Mouse (Mus musculus): ENCODE measurements around the gene Adgre5. TPM values are rescaled to one million over a fixed set of nuclear protein-coding genes. Genes with fewer than 3 reads are reported as not detected.

Adgre5 gene
- polyA plus RNA-seq, 2 experiments = 50.4 to 70.1 TPM

DNA sequence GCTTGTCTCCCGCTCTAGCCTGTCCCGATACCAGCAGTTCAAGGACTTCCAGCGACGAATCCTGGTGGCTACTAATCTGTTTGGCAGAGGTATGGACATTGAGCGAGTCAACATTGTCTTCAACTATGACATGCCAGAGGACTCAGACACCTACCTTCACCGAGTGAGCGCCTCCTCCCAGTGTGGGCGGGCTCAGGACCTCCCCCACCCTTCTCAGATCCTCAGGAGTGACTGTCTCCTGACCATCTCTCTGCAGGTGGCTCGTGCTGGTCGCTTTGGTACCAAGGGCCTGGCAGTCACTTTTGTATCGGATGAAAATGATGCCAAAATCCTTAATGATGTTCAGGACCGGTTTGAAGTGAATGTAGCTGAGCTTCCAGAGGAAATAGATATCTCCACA, 18.5 kb downstream of the Adgre5 start:
- DNase-seq (ENCODE audit: low spot score) = no peak
- Histone ChIP-seq H3K4me1 (ENCODE audit: control insufficient read depth, insufficient read depth, low read length) (no peaks in the 10 kb centered on the region), H3K27me3 (ENCODE audit: control insufficient read depth, insufficient read depth, low read length) (no peaks in the 10 kb centered on the region), H3K4me3 (replicated peaks; ENCODE audit: low read length) (no peak overlapping the region), H3K9ac (ENCODE audit: low read depth, low read length, severe bottlenecking) (no peak overlapping the region), H3K36me3 (ENCODE audit: control insufficient read depth, insufficient read depth, low read length) (peaks cover 72% of the 10 kb centered on the region), H3K4me2 (replicated peaks; ENCODE audit: low read depth, low read length, severe bottlenecking) (no peak overlapping the region), H3K9me3 (ENCODE audit: control insufficient read depth, low read length) (no peaks in the 10 kb centered on the region), H3K27ac (replicated peaks; ENCODE audit: low read depth, low read length) (no peak overlapping the region)
- WGBS = 90% methylated on average over 12 of the region's 12 CpGs
- no peak for ATAC-seq (ENCODE audit: low FRiP score, low read depth)
- no peak for TF ChIP-seq POLR2A (IDR thresholded peaks at IDR 0.05; ENCODE audit: borderline replicate concordance, extremely low read depth, insufficient read depth, insufficient read length)

DNA sequence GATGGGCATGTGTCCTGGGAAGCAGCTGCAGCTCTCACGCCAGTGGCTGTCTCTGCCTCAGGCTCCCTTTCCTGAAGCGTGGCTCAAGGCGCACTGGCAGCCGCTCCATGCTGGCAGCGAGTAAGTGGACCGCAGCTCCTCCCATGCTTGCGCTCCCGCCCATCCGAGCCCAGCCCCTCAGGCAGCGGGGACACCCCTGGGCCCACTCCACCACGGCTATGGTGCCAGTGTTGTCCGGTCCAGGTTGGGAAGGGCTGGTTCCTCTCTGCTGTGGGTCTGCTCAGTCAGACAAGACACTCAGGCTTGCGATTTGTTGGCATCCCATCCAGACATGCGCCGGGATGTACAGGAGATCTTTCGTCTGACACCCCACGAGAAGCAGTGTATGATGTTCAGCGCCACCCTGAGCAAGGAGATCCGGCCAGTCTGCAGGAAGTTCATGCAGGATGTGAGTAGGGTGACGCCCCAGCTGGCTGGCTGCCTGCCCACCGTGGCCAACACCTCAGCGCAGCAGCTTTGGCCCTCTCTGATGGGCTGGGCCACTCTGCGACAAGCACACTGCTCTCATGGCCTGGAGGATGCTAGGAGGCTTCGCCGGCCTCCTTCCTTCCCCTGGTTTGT, 19.6 kb downstream of the Adgre5 start:
- TF ChIP-seq POLR2A (IDR thresholded peaks at IDR 0.05; ENCODE audit: borderline replicate concordance, extremely low read depth, insufficient read depth, insufficient read length) = no peak
- Histone ChIP-seq H3K4me2 (replicated peaks; ENCODE audit: low read depth, low read length, severe bottlenecking) (no peak overlapping the region), H3K27ac (replicated peaks; ENCODE audit: low read depth, low read length) (no peak overlapping the region), H3K9ac (ENCODE audit: low read depth, low read length, severe bottlenecking) (no peak overlapping the region), H3K9me3 (ENCODE audit: control insufficient read depth, low read length) (no peaks in the 10 kb centered on the region), H3K27me3 (ENCODE audit: control insufficient read depth, insufficient read depth, low read length) (no peaks in the 10 kb centered on the region), H3K36me3 (ENCODE audit: control insufficient read depth, insufficient read depth, low read length) (peaks cover 72% of the 10 kb centered on the region), H3K4me3 (replicated peaks; ENCODE audit: low read length) (no peak overlapping the region), H3K4me1 (ENCODE audit: control insufficient read depth, insufficient read depth, low read length) (peaks cover 7% of the 10 kb centered on the region)
- DNase-seq (ENCODE audit: low spot score) (no peak), ATAC-seq (ENCODE audit: low FRiP score, low read depth) (no peak)
- 91% methylated on average over 25 of the region's 25 CpGs for WGBS

DNA sequence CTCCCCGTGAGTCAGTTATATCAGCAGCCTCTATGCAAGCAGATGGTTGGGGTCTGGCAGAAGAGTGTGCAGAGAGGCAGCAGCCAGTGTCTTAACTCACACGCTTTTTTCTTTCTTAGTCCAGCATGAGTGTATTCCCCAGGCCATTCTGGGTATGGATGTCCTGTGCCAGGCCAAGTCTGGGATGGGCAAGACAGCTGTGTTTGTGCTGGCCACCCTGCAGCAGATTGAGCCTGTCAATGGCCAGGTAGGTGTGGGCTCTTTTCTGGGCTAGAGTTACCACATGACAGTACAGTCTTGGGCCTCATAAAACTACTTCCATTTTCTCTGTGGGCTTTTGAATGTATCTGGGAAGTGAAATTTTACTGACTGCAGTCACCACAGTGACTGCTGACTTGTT, 21.4 kb downstream of the Adgre5 start:
- DNase-seq (ENCODE audit: low spot score) = no peak
- H3K27me3 ChIP-seq (ENCODE audit: control insufficient read depth, insufficient read depth, low read length) = no peaks in the 10 kb centered on the region
- no peaks in the 10 kb centered on the region for H3K9me3 ChIP-seq (ENCODE audit: control insufficient read depth, low read length)
- no peak overlapping the region for H3K4me3 ChIP-seq (replicated peaks; ENCODE audit: low read length)
- H3K9ac ChIP-seq (ENCODE audit: low read depth, low read length, severe bottlenecking) = no peak overlapping the region
- no peak overlapping the region for H3K27ac ChIP-seq (replicated peaks; ENCODE audit: low read depth, low read length)
- no peak overlapping the region for H3K4me2 ChIP-seq (replicated peaks; ENCODE audit: low read depth, low read length, severe bottlenecking)
- 90% methylated on average over 2 of the region's 2 CpGs for WGBS
- H3K36me3 ChIP-seq (ENCODE audit: control insufficient read depth, insufficient read depth, low read length) = peaks cover 56% of the 10 kb centered on the region
- peaks cover 14% of the 10 kb centered on the region for H3K4me1 ChIP-seq (ENCODE audit: control insufficient read depth, insufficient read depth, low read length)
- no peak for ATAC-seq (ENCODE audit: low FRiP score, low read depth)
- no peak for TF ChIP-seq POLR2A (IDR thresholded peaks at IDR 0.05; ENCODE audit: borderline replicate concordance, extremely low read depth, insufficient read depth, insufficient read length)

DNA sequence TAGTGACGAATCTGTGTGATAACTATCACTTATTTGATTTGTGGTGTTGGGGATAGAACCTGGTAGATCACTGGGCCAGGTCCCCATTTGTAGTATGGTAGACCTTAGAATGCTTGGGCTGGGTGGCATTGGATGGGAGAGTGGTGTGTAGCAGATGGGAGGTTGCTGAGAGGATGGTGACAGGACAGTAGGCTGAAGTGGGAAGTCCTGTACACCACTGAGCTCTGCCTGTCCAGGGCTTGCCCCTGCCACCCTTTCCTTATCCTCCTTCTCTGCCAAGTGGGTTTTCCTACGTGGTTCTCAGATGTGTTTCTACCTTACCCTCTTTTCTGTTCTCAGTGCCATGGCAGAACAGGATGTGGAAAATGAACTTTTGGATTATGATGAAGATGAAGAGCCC, 22.1 kb downstream of the Adgre5 start:
- Histone ChIP-seq H3K4me3 (replicated peaks; ENCODE audit: low read length) (no peak overlapping the region), H3K27me3 (ENCODE audit: control insufficient read depth, insufficient read depth, low read length) (no peaks in the 10 kb centered on the region), H3K9me3 (ENCODE audit: control insufficient read depth, low read length) (no peaks in the 10 kb centered on the region), H3K4me2 (replicated peaks; ENCODE audit: low read depth, low read length, severe bottlenecking) (no peak overlapping the region), H3K27ac (replicated peaks; ENCODE audit: low read depth, low read length) (no peak overlapping the region), H3K9ac (ENCODE audit: low read depth, low read length, severe bottlenecking) (no peak overlapping the region), H3K4me1 (ENCODE audit: control insufficient read depth, insufficient read depth, low read length) (peaks cover 14% of the 10 kb centered on the region), H3K36me3 (ENCODE audit: control insufficient read depth, insufficient read depth, low read length) (peaks cover 49% of the 10 kb centered on the region)
- no peak for TF ChIP-seq POLR2A (IDR thresholded peaks at IDR 0.05; ENCODE audit: borderline replicate concordance, extremely low read depth, insufficient read depth, insufficient read length)
- no peak for ATAC-seq (ENCODE audit: low FRiP score, low read depth)
- DNase-seq (ENCODE audit: low spot score) = no peak
- 86% methylated on average over 2 of the region's 2 CpGs for WGBS

DNA sequence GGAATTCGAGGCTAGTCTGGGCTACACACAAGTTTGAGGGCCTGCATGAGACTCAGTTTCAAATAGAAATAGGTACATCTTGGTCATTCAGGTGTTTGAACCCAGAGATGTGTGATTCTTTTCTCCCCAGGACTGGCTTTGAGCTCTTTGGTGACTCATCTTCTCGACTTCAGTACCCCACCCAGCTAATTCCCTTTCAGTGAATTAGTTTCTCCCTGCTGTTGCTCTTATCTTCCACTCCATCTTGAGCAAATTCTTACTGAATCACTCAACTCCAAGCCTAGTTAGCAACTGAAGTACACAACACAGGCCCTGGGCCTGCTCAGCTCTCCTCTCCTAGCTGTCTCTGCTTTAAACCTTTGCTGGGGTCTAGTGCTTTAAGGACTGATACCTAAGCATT, 24.6 kb downstream of the Adgre5 start:
- TF ChIP-seq POLR2A (IDR thresholded peaks at IDR 0.05; ENCODE audit: borderline replicate concordance, extremely low read depth, insufficient read depth, insufficient read length) = no peak
- Histone ChIP-seq H3K27me3 (ENCODE audit: control insufficient read depth, insufficient read depth, low read length) (no peaks in the 10 kb centered on the region), H3K4me1 (ENCODE audit: control insufficient read depth, insufficient read depth, low read length) (peaks cover 14% of the 10 kb centered on the region), H3K4me2 (replicated peaks; ENCODE audit: low read depth, low read length, severe bottlenecking) (peak overlapping the region; percentile 85), H3K27ac (replicated peaks; ENCODE audit: low read depth, low read length) (no peak overlapping the region), H3K9ac (ENCODE audit: low read depth, low read length, severe bottlenecking) (0 out of 2 replicates have a peak overlapping the region, but pooled peaks have one; percentile 26), H3K36me3 (ENCODE audit: control insufficient read depth, insufficient read depth, low read length) (peaks cover 24% of the 10 kb centered on the region), H3K9me3 (ENCODE audit: control insufficient read depth, low read length) (no peaks in the 10 kb centered on the region), H3K4me3 (replicated peaks; ENCODE audit: low read length) (peak overlapping the region; percentile 82)
- 64% methylated on average over 2 of the region's 2 CpGs for WGBS
- DNase-seq (ENCODE audit: low spot score) (no peak), ATAC-seq (ENCODE audit: low FRiP score, low read depth) (no peak)

All from limb, embryonic 14.5 days (tissue).